Mouse (Mus musculus): Measurements from ENCODE around the gene Rasgrf1.
"Not testable (repeated sequence)": the region's sequence is repeated elsewhere in the genome, so short reads cannot be mapped to it uniquely, and the experiment has no call there.

Rasgrf1 gene

DNA sequence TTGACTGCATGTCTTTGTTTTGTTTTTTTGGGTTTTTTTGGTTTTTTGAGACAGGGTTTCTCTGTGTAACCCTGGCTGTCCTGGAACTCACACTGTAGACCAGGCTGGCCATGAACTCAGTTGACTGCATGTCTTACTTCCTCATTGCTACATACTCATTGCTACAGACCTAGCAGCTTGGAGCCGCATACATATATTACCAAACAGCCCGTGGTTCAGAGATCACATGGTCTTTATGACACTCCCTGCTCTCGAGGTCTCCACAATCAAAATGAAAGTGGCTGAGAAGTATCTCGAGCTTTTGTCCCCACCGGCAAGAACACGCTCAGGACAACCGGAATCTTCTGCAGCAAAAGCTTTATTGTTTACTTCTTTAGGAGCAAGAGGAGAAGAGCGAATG lies 133.2 kb downstream of the Rasgrf1 start:
- DNase-seq, result not testable (repeated sequence)

GRCm38 (mm10) chr9:90045191-90045590 lies 135.5 kb downstream of the Rasgrf1 start:
- no peak for DNase-seq

- DNase-seq, result no peak
Measured at GRCm38 (mm10) chr9:90047937-90048627, 138.4 kb downstream of the Rasgrf1 start.

DNA sequence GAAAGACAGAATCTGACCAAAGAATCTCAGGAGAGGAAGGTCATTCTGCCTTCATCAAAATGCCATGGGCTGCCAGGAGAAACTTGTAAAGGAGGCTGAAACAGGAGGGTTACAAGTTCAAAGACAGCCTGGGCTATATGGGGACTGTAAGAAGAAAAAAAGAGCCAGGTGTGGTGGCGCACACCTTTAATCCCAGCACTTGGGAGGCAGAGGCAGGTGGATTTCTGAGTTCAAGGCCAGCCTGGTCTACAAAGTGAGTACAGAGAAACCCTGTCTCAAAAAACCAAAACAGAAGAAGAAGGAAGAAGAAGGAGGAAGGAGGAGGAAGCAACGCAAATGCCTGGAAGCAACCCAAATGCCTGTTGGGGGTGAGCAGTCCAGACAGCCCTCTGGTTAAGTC lies 144.1 kb downstream of the Rasgrf1 start, which contains the start of gene Ctsh:
Gene Ctsh, plus strand, starts transcription at position 301 of the 400 bp plus-strand sequence.
- no peak for DNase-seq

DNA sequence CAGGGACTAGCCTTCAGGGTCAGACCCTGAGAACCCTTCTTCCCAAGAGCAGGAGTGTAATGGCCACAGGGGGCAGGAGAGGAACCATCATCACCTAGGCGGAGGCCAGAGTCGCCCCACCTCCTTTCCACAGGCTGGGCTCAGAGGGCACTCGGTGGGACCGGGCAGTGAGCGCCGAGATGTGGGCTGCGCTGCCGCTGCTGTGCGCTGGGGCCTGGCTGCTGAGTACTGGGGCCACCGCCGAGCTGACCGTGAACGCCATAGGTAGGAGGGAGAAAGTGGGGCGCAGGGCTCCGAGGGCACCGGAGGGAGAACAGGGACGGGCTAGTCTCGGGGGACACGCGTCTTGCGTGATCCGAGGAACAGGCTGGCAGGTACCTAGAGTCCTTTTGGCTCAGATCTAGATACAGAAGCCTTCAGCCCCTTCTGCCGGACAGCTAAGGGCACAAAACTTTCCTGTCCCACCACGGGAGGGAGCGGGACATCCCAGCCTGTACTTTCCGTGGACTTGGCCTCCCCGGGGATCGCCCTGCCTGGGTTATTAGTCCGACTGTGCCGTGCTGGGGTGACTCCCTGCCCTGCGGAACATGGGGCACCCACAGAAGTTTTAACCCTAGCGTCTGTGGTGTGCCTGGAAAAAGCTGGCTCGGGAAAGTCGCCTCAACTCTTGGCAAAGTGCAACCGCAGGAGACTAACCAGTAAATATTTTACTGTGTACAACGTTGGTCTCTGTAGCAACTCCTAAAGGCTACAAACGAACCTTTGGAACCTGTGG lies 144.8 kb downstream of the Rasgrf1 start:
- no peak for DNase-seq

- no peak for DNase-seq
Measured at GRCm38 (mm10) chr9:90055409-90055808, 145.7 kb downstream of the Rasgrf1 start.

DNA sequence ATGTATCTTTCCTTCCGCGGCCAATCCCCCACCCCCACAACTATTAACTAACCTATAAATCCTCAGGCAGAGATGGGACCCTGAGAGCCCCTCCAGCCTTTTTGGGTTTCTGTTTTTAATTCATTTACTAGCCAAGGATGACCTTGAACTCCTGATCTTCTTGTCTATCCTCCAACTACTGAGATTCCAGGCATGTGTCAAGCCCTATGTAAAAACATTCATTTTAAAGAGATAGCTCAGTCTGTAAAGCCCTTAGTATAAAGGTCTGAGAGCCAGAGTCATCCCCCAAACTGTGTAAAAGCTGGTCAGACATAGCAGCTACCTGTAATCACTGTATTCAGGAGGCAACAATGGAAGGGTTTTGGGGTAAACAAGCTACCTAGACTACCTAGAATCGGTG lies 146.2 kb downstream of the Rasgrf1 start:
- no peak for DNase-seq

GRCm38 (mm10) chr9:90056716-90057115 lies 147.0 kb downstream of the Rasgrf1 start:
- no peak for DNase-seq

DNA sequence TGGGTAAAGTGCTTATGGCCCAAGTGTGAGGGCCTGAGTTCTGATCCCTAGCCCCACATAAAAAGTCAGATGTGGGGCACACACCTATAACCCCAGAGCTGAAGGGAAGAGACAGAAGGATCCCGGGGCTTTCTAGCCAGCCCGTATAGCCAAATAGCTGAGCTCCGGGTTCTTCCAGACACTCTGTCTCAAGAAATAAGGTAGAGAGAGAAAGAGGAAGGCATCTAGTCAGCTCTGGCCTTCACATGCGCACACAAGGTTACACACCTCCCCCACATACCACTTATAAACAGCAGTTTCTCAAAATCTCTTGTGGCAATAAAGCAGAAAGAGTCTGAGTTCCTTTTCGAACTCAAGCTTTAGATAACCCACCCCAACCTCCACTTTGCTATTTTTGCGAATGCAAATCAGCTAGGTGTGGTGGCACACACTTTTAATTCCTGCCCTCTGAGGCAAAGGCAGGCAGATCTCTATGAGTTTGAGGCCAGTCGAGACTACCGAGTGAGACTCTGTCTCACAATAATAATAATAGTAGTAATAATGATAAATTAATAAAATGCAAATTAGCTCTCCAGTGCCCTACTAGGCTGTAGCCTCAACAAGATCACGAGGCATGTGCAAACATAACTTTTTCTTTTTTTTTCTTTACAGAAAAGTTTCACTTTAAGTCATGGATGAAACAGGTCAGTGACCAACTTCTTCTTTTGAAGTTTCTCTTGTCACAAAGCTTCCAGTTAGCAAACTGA lies 150.3 kb downstream of the Rasgrf1 start:
- no peak for DNase-seq

GRCm38 (mm10) chr9:90060574-90060875 lies 150.8 kb downstream of the Rasgrf1 start:
- DNase-seq, result no peak

DNA sequence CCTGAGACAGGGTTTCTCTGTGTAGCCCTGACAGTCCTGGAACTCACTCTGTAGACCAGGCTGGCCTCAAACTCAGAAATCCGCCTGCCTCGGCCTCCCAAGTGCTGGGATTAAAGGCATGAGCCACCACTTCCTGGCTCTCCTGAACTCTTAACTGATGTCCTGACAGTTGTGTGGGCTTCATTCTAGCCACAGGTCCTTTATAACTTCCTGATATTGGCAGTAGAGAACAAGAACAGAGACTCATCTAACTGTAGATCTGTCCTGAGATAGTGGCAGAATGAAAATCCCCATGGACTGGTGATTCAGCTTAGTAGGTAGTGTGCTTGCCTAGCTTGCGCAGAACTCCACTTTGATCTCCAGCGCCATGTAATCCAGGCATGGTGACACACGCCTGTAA lies 151.2 kb downstream of the Rasgrf1 start:
- DNase-seq, result not testable (repeated sequence)

DNA sequence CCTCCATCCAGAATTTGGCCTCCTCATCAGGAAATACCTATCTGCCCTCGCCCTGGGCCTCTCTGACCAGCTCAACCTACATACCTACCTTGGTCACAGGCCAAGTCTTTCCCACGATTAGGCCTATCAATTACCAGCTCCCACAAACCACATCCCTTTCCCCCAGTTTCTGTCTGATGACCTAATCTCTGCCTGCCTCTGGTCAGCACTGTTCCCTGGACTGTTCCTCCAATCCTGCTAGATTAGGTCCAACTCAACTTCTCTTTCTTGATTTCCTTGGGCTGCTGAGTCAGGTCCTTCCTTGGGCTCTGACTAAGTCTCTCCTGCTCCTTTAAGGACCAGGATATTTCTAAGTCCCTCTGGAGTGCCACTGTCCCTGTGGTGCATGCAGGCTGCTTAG lies 157.6 kb downstream of the Rasgrf1 start:
- DNase-seq, result no peak

DNA sequence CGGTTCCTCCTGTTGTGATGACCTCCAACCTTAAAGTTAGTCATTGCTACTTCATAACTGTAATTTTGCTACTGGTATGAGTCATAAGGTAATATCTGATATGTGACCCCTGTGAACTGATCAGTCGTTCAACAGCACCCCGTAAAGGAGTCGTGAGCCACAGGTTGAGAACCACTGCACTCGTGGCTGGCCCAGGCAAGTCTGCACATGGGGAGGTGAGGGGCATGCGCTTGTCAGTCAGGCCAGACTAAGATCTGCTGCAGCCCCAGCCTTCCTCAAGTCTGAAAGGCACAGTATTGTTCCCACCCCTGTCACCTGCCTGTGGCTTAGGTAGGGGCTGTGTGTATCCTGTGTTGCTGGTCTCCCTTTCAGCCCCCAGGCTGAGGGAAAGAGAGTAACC lies 159.1 kb downstream of the Rasgrf1 start:
- DNase-seq, result no peak

GRCm38 (mm10) chr9:90069485-90069884 lies 159.8 kb downstream of the Rasgrf1 start:
- DNase-seq, result no peak

- no peak for DNase-seq
Measured at GRCm38 (mm10) chr9:90070174-90070573, 160.5 kb downstream of the Rasgrf1 start.

GRCm38 (mm10) chr9:90075336-90075735 lies 165.6 kb downstream of the Rasgrf1 start:
- DNase-seq, result no peak

DNA sequence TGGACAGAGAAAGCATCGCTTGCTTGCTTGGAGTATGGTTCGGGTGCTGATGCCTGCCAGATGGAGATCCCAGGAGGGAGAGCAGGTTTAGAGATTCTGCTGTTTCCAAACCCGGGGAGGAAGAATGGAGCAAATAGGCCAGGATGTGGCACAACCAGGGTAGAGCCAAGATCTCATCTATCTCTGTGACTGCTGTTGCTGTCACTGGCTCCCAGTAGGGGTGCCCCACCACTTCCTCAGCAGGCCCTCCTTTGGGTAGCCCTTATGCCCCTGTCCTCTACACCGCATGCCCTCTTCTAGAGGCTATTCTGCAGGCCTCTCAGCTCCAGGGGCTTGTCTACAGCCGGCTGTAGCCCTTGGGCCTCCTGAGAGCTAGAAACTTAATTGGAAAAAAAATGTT lies 166.4 kb downstream of the Rasgrf1 start:
- DNase-seq, result no peak

Data from cerebellum, adult 9-11 months (tissue).